Mouse (Mus musculus) megakaryocyte, embryonic 14.5 days (primary cell): ENCODE measurements at regions not wholly inside any gene's neighbourhood (a gene's known extent, or its start where the extent isn't known, plus 50 kb on each side); places are given as distances from the start of the nearest gene placed in this dataset.

Experiments used
- H3K27me3 ChIP-seq: replicated peaks from 2 replicates; pipeline ENCODE3; 2012; ENCODE audit warnings: inconsistent platforms
- H3K36me3 ChIP-seq: replicated peaks from 2 replicates; pipeline ENCODE3; 2012; ENCODE audit warnings: low read length, inconsistent platforms, mixed read lengths
- H3K4me1 ChIP-seq: 2 replicates; pipeline ENCODE4 v1.6.1; 2012; ENCODE audit warnings: inconsistent platforms
- H3K4me3 ChIP-seq: replicated peaks from 2 replicates; pipeline ENCODE3; 2012; ENCODE audit warnings: moderate library complexity, mild to moderate bottlenecking, inconsistent platforms
- H3K9me3 ChIP-seq: 2 replicates; pipeline ENCODE4 v1.6.1; 2012; ENCODE audit warnings: inconsistent platforms
- FLI1 ChIP-seq: IDR thresholded peaks from 2 replicates; pipeline ENCODE4 v1.6.1; 2012; ENCODE audit warnings: low read length, inconsistent platforms, mixed read lengths
- GATA1 ChIP-seq: IDR thresholded peaks from 3 replicates; pipeline ENCODE4 v1.6.1; 2012; ENCODE audit warnings: mixed read lengths, low read length, inconsistent platforms, borderline replicate concordance

DNA sequence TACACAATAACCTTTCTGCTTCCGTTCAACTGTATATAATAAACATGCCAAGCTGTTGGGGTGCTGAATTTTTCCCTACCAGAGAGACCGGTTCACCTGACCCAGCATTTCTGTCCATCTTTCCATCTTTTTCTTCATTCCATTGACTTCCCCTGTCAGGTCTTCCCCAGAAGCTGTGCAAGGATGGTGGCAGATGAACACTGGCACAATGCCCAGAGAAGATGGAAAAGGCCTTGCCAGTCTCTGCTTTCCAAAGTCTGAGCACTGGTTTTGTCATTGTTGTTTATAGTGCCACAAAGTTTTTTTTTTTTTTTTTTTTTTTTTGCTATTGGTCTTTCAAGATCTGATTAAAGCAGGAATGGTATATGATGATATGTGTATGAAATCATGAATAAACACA is 526.6 kb downstream of the Fgf9 start:
- Histone ChIP-seq H3K4me3 (no peak overlapping the region), H3K36me3 (no peaks in the 10 kb centered on the region), H3K27me3 (no peaks in the 10 kb centered on the region), H3K9me3 (peaks cover 9% of the 10 kb centered on the region; the same call in 1 of the 2 replicates), H3K4me1 (no peaks in the 10 kb centered on the region)
- TF ChIP-seq GATA1 (no peak), FLI1 (no peak)

DNA sequence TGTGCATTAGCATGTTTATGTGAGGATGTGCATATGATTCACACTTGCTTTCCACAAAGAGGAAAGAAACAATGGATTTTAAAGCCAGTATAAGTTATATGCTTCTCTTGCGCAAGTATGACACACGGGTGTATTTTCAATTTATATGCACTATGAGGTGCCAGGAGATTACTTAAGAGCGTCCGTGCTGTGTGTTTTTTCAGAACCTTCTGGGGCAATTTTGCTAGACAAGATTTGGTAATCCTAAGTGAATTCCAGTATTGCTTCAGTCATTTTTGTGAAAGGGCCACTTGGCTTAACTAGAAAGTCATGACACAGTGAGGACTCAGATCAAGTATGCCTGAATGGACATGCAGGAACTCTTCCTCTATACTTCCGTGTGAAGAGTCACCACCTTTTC is 511.5 kb downstream of the Fgf9 start:
- Histone ChIP-seq H3K4me3 (no peak overlapping the region), H3K9me3 (peaks cover 8% of the 10 kb centered on the region), H3K4me1 (no peaks in the 10 kb centered on the region), H3K36me3 (no peaks in the 10 kb centered on the region), H3K27me3 (no peaks in the 10 kb centered on the region)
- TF ChIP-seq GATA1 (no peak), FLI1 (no peak)

GRCm38 (mm10) chr14:58570021-58570420 is 499.7 kb downstream of the Fgf9 start:
- no peak for TF ChIP-seq GATA1
- TF ChIP-seq FLI1 = no peak
- Histone ChIP-seq H3K9me3 (peaks cover 10% of the 10 kb centered on the region), H3K36me3 (no peaks in the 10 kb centered on the region), H3K4me1 (no peaks in the 10 kb centered on the region), H3K4me3 (no peak overlapping the region), H3K27me3 (no peaks in the 10 kb centered on the region)

DNA sequence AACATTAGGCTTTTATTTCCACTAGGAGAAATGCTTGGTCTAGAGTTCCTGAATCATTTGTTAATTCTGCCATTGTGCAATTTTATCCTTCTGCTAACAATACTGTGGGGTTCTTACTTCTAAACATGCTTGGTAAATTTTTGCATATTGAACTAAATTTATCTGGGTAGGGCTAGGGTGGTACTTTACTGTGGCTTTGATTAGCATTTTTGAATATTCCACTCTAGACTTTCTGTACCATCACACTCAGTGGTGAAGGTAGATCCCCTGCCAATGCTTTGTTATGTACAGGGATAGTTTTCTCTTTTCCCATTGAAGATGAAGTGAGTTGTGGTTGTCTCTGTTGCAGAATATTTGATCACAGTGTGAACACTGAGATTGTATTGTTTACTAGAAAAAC is 497.1 kb downstream of the Fgf9 start:
- H3K36me3 ChIP-seq = no peaks in the 10 kb centered on the region
- H3K4me3 ChIP-seq = no peak overlapping the region
- no peaks in the 10 kb centered on the region for H3K4me1 ChIP-seq
- H3K9me3 ChIP-seq = peaks cover 10% of the 10 kb centered on the region
- no peaks in the 10 kb centered on the region for H3K27me3 ChIP-seq
- TF ChIP-seq FLI1 = no peak
- TF ChIP-seq GATA1 = no peak

GRCm38 (mm10) chr14:58563082-58563481 is 492.7 kb downstream of the Fgf9 start:
- Histone ChIP-seq H3K9me3 (peaks cover 7% of the 10 kb centered on the region), H3K36me3 (no peaks in the 10 kb centered on the region), H3K4me3 (no peak overlapping the region), H3K27me3 (no peaks in the 10 kb centered on the region), H3K4me1 (no peaks in the 10 kb centered on the region)
- TF ChIP-seq GATA1 (no peak), FLI1 (no peak)

GRCm38 (mm10) chr14:58550785-58551184 is 480.4 kb downstream of the Fgf9 start:
- H3K27me3 ChIP-seq = no peaks in the 10 kb centered on the region

GRCm38 (mm10) chr14:58545778-58546177 is 475.4 kb downstream of the Fgf9 start:
- Histone ChIP-seq H3K9me3 (0 out of 2 replicates have a peak, but pooled peaks cover 7% of the 10 kb centered on the region), H3K4me1 (no peaks in the 10 kb centered on the region), H3K4me3 (no peak overlapping the region), H3K36me3 (no peaks in the 10 kb centered on the region), H3K27me3 (no peaks in the 10 kb centered on the region)
- TF ChIP-seq GATA1 (no peak), FLI1 (no peak)

More at GRCm38 (mm10) chr14:58550785-58551184, 480.4 kb downstream of the Fgf9 start:
- no peaks in the 10 kb centered on the region for H3K4me1 ChIP-seq
- H3K4me3 ChIP-seq = no peak overlapping the region
- TF ChIP-seq FLI1 = no peak
- no peak for TF ChIP-seq GATA1
- H3K36me3 ChIP-seq = no peaks in the 10 kb centered on the region
- H3K9me3 ChIP-seq = peaks cover 16% of the 10 kb centered on the region; the same call in 1 of the 2 replicates

- TF ChIP-seq GATA1 (no peak), FLI1 (no peak)
- Histone ChIP-seq H3K9me3 (peaks cover 11% of the 10 kb centered on the region; the same call in 1 of the 2 replicates), H3K4me3 (no peak overlapping the region), H3K27me3 (no peaks in the 10 kb centered on the region), H3K4me1 (no peaks in the 10 kb centered on the region), H3K36me3 (no peaks in the 10 kb centered on the region)
These were observed 472.9 kb downstream of the Fgf9 start for GRCm38 (mm10) chr14:58543140-58543767.

GRCm38 (mm10) chr14:58538135-58538534 is 467.8 kb downstream of the Fgf9 start:
- TF ChIP-seq FLI1 (no peak), GATA1 (no peak)
- Histone ChIP-seq H3K36me3 (no peaks in the 10 kb centered on the region), H3K27me3 (no peaks in the 10 kb centered on the region), H3K4me1 (no peaks in the 10 kb centered on the region), H3K9me3 (peaks cover 11% of the 10 kb centered on the region), H3K4me3 (no peak overlapping the region)

DNA sequence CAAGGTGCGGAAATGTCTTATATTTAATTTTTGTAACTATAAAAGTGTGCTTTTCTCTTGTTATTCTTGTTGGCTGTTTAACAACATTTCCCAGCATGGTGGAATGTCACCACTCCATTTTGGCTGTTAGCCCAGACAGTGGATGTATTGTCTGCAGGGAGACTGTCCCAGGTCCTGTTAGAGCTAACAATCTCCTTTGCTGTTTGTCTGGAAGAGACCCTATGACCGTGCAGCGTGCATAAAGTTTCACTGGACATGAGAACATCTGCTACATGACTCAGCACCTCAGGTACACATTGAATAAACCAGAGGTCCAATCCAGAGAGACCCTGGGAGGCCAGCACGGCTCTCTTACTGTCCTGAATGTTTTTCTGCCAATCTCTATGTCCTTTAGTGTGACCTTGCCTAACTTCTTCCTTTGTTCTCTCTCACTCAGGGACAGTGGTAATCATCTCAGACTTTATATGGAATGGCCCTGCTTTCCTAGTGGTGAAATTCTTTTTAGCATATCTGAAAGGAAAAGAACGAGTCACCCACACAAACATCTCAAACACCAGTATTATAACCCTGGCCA is 450.7 kb downstream of the Fgf9 start:
- H3K36me3 ChIP-seq = no peaks in the 10 kb centered on the region
- H3K4me1 ChIP-seq = no peaks in the 10 kb centered on the region
- no peaks in the 10 kb centered on the region for H3K27me3 ChIP-seq
- no peak overlapping the region for H3K4me3 ChIP-seq
- TF ChIP-seq GATA1 = no peak
- TF ChIP-seq FLI1 = no peak
- peaks cover 28% of the 10 kb centered on the region; the same call in 1 of the 2 replicates for H3K9me3 ChIP-seq

DNA sequence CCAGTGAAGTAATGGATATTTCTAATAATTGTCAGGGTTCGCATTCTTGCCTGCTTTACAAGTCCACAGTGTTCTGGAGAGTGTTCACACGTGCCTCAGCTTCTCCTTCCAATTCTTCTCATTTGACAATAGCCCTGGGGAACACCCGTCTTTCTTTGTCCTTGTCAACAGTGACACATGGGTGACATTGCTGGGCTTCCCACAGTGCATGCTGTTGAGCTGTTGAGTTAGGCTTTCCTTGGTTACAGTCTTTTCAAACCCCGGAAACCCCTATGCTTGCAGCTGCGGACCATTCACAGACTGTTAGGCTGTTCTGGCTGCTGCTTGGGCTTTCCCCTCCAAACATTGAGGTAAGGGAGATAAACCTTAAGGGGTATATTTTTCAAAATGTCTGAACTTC is 450.0 kb downstream of the Fgf9 start:
- H3K4me1 ChIP-seq = no peaks in the 10 kb centered on the region
- H3K9me3 ChIP-seq = peaks cover 28% of the 10 kb centered on the region; the same call in 1 of the 2 replicates
- no peak overlapping the region for H3K4me3 ChIP-seq
- TF ChIP-seq GATA1 = no peak
- TF ChIP-seq FLI1 = no peak
- H3K27me3 ChIP-seq = no peaks in the 10 kb centered on the region
- no peaks in the 10 kb centered on the region for H3K36me3 ChIP-seq
